Mouse (Mus musculus): ENCODE measurements around the gene Golt1a. TPM values are rescaled to one million over a fixed set of nuclear protein-coding genes. Genes with fewer than 3 reads are reported as not detected.

Golt1a gene
- polyA plus RNA-seq, 1 experiment from 2014 or later, result not detected

GRCm38 (mm10) chr1:133291888-133292287 lies 17.7 kb upstream of the Golt1a start:
- Histone ChIP-seq H3K4me1 (ENCODE audit: control insufficient read depth, insufficient read depth, low read length) (no peaks in the 10 kb centered on the region), H3K4me2 (ENCODE audit: low read depth, low read length) (no peak overlapping the region), H3K27me3 (ENCODE audit: control insufficient read depth, insufficient read depth, low read length) (no peaks in the 10 kb centered on the region), H3K4me3 (ENCODE audit: low read depth, low read length) (no peak overlapping the region), H3K27ac (ENCODE audit: low read depth, low read length) (no peak overlapping the region), H3K36me3 (ENCODE audit: control insufficient read depth, insufficient read depth, low read length) (peaks cover 51% of the 10 kb centered on the region), H3K9me3 (ENCODE audit: control insufficient read depth, low read length) (no peaks in the 10 kb centered on the region), H3K9ac (replicated peaks; ENCODE audit: low read depth, low read length) (no peak overlapping the region)
- WGBS, result 92% methylated on average over 6 of the region's 6 CpGs
- ATAC-seq (ENCODE audit: low read depth), result no peak

GRCm38 (mm10) chr1:133292608-133293007 lies 17.0 kb upstream of the Golt1a start:
- Histone ChIP-seq H3K36me3 (ENCODE audit: control insufficient read depth, insufficient read depth, low read length) (peaks cover 44% of the 10 kb centered on the region), H3K27me3 (ENCODE audit: control insufficient read depth, insufficient read depth, low read length) (no peaks in the 10 kb centered on the region), H3K4me1 (ENCODE audit: control insufficient read depth, insufficient read depth, low read length) (no peaks in the 10 kb centered on the region), H3K4me2 (ENCODE audit: low read depth, low read length) (no peak overlapping the region), H3K27ac (ENCODE audit: low read depth, low read length) (no peak overlapping the region), H3K9ac (replicated peaks; ENCODE audit: low read depth, low read length) (no peak overlapping the region), H3K4me3 (ENCODE audit: low read depth, low read length) (no peak overlapping the region), H3K9me3 (ENCODE audit: control insufficient read depth, low read length) (no peaks in the 10 kb centered on the region)
- ATAC-seq (ENCODE audit: low read depth), result no peak

GRCm38 (mm10) chr1:133296376-133296775 lies 13.2 kb upstream of the Golt1a start:
- Histone ChIP-seq H3K9me3 (ENCODE audit: control insufficient read depth, low read length) (no peaks in the 10 kb centered on the region), H3K4me1 (ENCODE audit: control insufficient read depth, insufficient read depth, low read length) (peaks cover 9% of the 10 kb centered on the region), H3K27ac (ENCODE audit: low read depth, low read length) (no peak overlapping the region), H3K36me3 (ENCODE audit: control insufficient read depth, insufficient read depth, low read length) (peaks cover 36% of the 10 kb centered on the region), H3K9ac (replicated peaks; ENCODE audit: low read depth, low read length) (no peak overlapping the region), H3K27me3 (ENCODE audit: control insufficient read depth, insufficient read depth, low read length) (no peaks in the 10 kb centered on the region), H3K4me2 (ENCODE audit: low read depth, low read length) (no peak overlapping the region), H3K4me3 (ENCODE audit: low read depth, low read length) (no peak overlapping the region)
- ATAC-seq (ENCODE audit: low read depth), result no peak
- 88% methylated on average over 9 of the region's 9 CpGs for WGBS

GRCm38 (mm10) chr1:133298816-133299215 lies 10.8 kb upstream of the Golt1a start:
- H3K4me3 ChIP-seq (ENCODE audit: low read depth, low read length), result no peak overlapping the region
- H3K27ac ChIP-seq (ENCODE audit: low read depth, low read length), result no peak overlapping the region
- no peaks in the 10 kb centered on the region for H3K9me3 ChIP-seq (ENCODE audit: control insufficient read depth, low read length)
- H3K9ac ChIP-seq (replicated peaks; ENCODE audit: low read depth, low read length), result no peak overlapping the region
- 23% methylated on average over 14 of the region's 14 CpGs for WGBS
- H3K4me2 ChIP-seq (ENCODE audit: low read depth, low read length), result no peak overlapping the region
- peaks cover 9% of the 10 kb centered on the region for H3K4me1 ChIP-seq (ENCODE audit: control insufficient read depth, insufficient read depth, low read length)
- H3K36me3 ChIP-seq (ENCODE audit: control insufficient read depth, insufficient read depth, low read length), result peaks cover 21% of the 10 kb centered on the region
- no peaks in the 10 kb centered on the region for H3K27me3 ChIP-seq (ENCODE audit: control insufficient read depth, insufficient read depth, low read length)
- ATAC-seq (ENCODE audit: low read depth), result peak; percentile 18; the same call in 1 of the 2 replicates

GRCm38 (mm10) chr1:133302540-133302939 lies 7.1 kb upstream of the Golt1a start:
- no peak for ATAC-seq (ENCODE audit: low read depth)
- Histone ChIP-seq H3K4me1 (ENCODE audit: control insufficient read depth, insufficient read depth, low read length) (peaks cover 14% of the 10 kb centered on the region), H3K4me3 (ENCODE audit: low read depth, low read length) (no peak overlapping the region), H3K9me3 (ENCODE audit: control insufficient read depth, low read length) (no peaks in the 10 kb centered on the region), H3K27me3 (ENCODE audit: control insufficient read depth, insufficient read depth, low read length) (no peaks in the 10 kb centered on the region), H3K36me3 (ENCODE audit: control insufficient read depth, insufficient read depth, low read length) (peaks cover 7% of the 10 kb centered on the region; the same call in 1 of the 2 replicates), H3K27ac (ENCODE audit: low read depth, low read length) (no peak overlapping the region), H3K4me2 (ENCODE audit: low read depth, low read length) (no peak overlapping the region), H3K9ac (replicated peaks; ENCODE audit: low read depth, low read length) (no peak overlapping the region)
- WGBS, result 50% methylated on average over 3 of the region's 3 CpGs

GRCm38 (mm10) chr1:133306842-133307241 lies 2.8 kb upstream of the Golt1a start:
- no peak overlapping the region for H3K27ac ChIP-seq (ENCODE audit: low read depth, low read length)
- H3K9me3 ChIP-seq (ENCODE audit: control insufficient read depth, low read length), result no peaks in the 10 kb centered on the region
- no peaks in the 10 kb centered on the region for H3K36me3 ChIP-seq (ENCODE audit: control insufficient read depth, insufficient read depth, low read length)
- H3K9ac ChIP-seq (replicated peaks; ENCODE audit: low read depth, low read length), result no peak overlapping the region
- H3K4me1 ChIP-seq (ENCODE audit: control insufficient read depth, insufficient read depth, low read length), result peaks cover 5% of the 10 kb centered on the region; the same call in 1 of the 2 replicates
- no peaks in the 10 kb centered on the region for H3K27me3 ChIP-seq (ENCODE audit: control insufficient read depth, insufficient read depth, low read length)
- 8% methylated on average over 4 of the region's 4 CpGs for WGBS
- ATAC-seq (ENCODE audit: low read depth), result no peak
- no peak overlapping the region for H3K4me2 ChIP-seq (ENCODE audit: low read depth, low read length)
- no peak overlapping the region for H3K4me3 ChIP-seq (ENCODE audit: low read depth, low read length)

GRCm38 (mm10) chr1:133307318-133307717 lies 2.3 kb upstream of the Golt1a start:
- ATAC-seq (ENCODE audit: low read depth), result peak; percentile 28; the same call in 1 of the 2 replicates

GRCm38 (mm10) chr1:133311240-133311639 lies 1.6 kb downstream of the Golt1a start:
- Histone ChIP-seq H3K4me3 (ENCODE audit: low read depth, low read length) (no peak overlapping the region), H3K36me3 (ENCODE audit: control insufficient read depth, insufficient read depth, low read length) (no peaks in the 10 kb centered on the region), H3K4me1 (ENCODE audit: control insufficient read depth, insufficient read depth, low read length) (peaks cover 5% of the 10 kb centered on the region; the same call in 1 of the 2 replicates), H3K27ac (ENCODE audit: low read depth, low read length) (no peak overlapping the region), H3K9me3 (ENCODE audit: control insufficient read depth, low read length) (no peaks in the 10 kb centered on the region), H3K9ac (replicated peaks; ENCODE audit: low read depth, low read length) (no peak overlapping the region), H3K4me2 (ENCODE audit: low read depth, low read length) (no peak overlapping the region), H3K27me3 (ENCODE audit: control insufficient read depth, insufficient read depth, low read length) (no peaks in the 10 kb centered on the region)
- WGBS, result 58% methylated on average over 4 of the region's 4 CpGs
- ATAC-seq (ENCODE audit: low read depth), result no peak

More at GRCm38 (mm10) chr1:133307318-133307717, 2.3 kb upstream of the Golt1a start:
- no peaks in the 10 kb centered on the region for H3K36me3 ChIP-seq (ENCODE audit: control insufficient read depth, insufficient read depth, low read length)
- H3K9me3 ChIP-seq (ENCODE audit: control insufficient read depth, low read length), result no peaks in the 10 kb centered on the region
- no peak overlapping the region for H3K4me3 ChIP-seq (ENCODE audit: low read depth, low read length)
- no peak overlapping the region for H3K9ac ChIP-seq (replicated peaks; ENCODE audit: low read depth, low read length)
- no peak overlapping the region for H3K4me2 ChIP-seq (ENCODE audit: low read depth, low read length)
- no peak overlapping the region for H3K27ac ChIP-seq (ENCODE audit: low read depth, low read length)
- peaks cover 5% of the 10 kb centered on the region; the same call in 1 of the 2 replicates for H3K4me1 ChIP-seq (ENCODE audit: control insufficient read depth, insufficient read depth, low read length)
- WGBS, result 16% methylated on average over 6 of the region's 6 CpGs
- no peaks in the 10 kb centered on the region for H3K27me3 ChIP-seq (ENCODE audit: control insufficient read depth, insufficient read depth, low read length)

GRCm38 (mm10) chr1:133311946-133312345 lies 2.3 kb downstream of the Golt1a start:
- H3K4me1 ChIP-seq (ENCODE audit: control insufficient read depth, insufficient read depth, low read length), result peaks cover 4% of the 10 kb centered on the region; the same call in 1 of the 2 replicates
- ATAC-seq (ENCODE audit: low read depth), result peak; percentile 45; the same call in 1 of the 2 replicates
- H3K4me2 ChIP-seq (ENCODE audit: low read depth, low read length), result no peak overlapping the region
- H3K27ac ChIP-seq (ENCODE audit: low read depth, low read length), result no peak overlapping the region
- no peaks in the 10 kb centered on the region for H3K9me3 ChIP-seq (ENCODE audit: control insufficient read depth, low read length)
- 17% methylated on average over 10 of the region's 10 CpGs for WGBS
- H3K4me3 ChIP-seq (ENCODE audit: low read depth, low read length), result no peak overlapping the region
- H3K9ac ChIP-seq (replicated peaks; ENCODE audit: low read depth, low read length), result no peak overlapping the region
- no peaks in the 10 kb centered on the region for H3K36me3 ChIP-seq (ENCODE audit: control insufficient read depth, insufficient read depth, low read length)
- no peaks in the 10 kb centered on the region for H3K27me3 ChIP-seq (ENCODE audit: control insufficient read depth, insufficient read depth, low read length)

Data from neural tube, embryonic 14.5 days (tissue).